Mouse (Mus musculus) C2C12 (cell line): ENCODE data around the gene Lrp3. TPM values are rescaled to one million over a fixed set of nuclear protein-coding genes. Genes with fewer than 3 reads are reported as not detected.

ENCODE experiments used
- H3K27me3 ChIP-seq: one replicate; pipeline ENCODE4 v1.6.1; 2011; ENCODE audit not compliant: control insufficient read depth, insufficient read depth, insufficient read length
- H3K36me3 ChIP-seq: one replicate; pipeline ENCODE4 v1.6.1; 2011; ENCODE audit not compliant: control insufficient read depth, insufficient read depth
- H3K4me3 ChIP-seq: one replicate; pipeline ENCODE4 v1.5.1; 2011; ENCODE audit warnings: mild to moderate bottlenecking, control low read depth; ENCODE audit not compliant: poor library complexity, insufficient read depth, severe bottlenecking
- H3K79me2 ChIP-seq: one replicate; pipeline ENCODE4 v1.6.1; 2011; ENCODE audit not compliant: control insufficient read depth, insufficient read depth
- H3K79me3 ChIP-seq: one replicate; pipeline ENCODE4 v1.6.1; 2011; ENCODE audit warnings: low read depth, control low read depth
- H3ac ChIP-seq: one replicate; pipeline ENCODE3; 2011; ENCODE audit warnings: low read depth; ENCODE audit not compliant: control insufficient read depth, insufficient read length
- CEBPB ChIP-seq: IDR thresholded peaks from one replicate; pipeline ENCODE4 v1.6.1; 2011; ENCODE audit warnings: low read depth, mild to moderate bottlenecking, control low read depth, moderate library complexity
- CTCF ChIP-seq: IDR thresholded peaks from one replicate; pipeline ENCODE4 v1.5.1; 2011; ENCODE audit not compliant: control insufficient read depth, insufficient read depth, insufficient read length
- FOSL1 ChIP-seq: IDR thresholded peaks from one replicate; pipeline ENCODE4 v1.8.0; 2011; ENCODE audit warnings: mild to moderate bottlenecking, low read length; ENCODE audit not compliant: poor library complexity, insufficient read depth, severe bottlenecking
- MAX ChIP-seq: IDR thresholded peaks from one replicate; pipeline ENCODE4 v1.6.1; 2011; ENCODE audit warnings: mild to moderate bottlenecking, control low read depth
- MYOD1 ChIP-seq: IDR thresholded peaks from one replicate; pipeline ENCODE4 v1.6.1; 2011; ENCODE audit warnings: low read depth; ENCODE audit not compliant: control insufficient read depth, insufficient read length
- MYOG ChIP-seq: IDR thresholded peaks from one replicate; pipeline ENCODE4 v1.6.1; 2011; ENCODE audit not compliant: control insufficient read depth, insufficient read length; ENCODE audit errors: extremely low read depth
- USF1 ChIP-seq: IDR thresholded peaks from one replicate; pipeline ENCODE4 v1.6.1; 2011; ENCODE audit warnings: low read depth, mild to moderate bottlenecking, control low read depth, moderate library complexity
- polyA plus RNA-seq: library from polyadenylated mRNA; unstranded; fragments of >200 nt; fragmentation: generic; extraction: Trizol; gene quantifications from one replicate; pipeline ENCODE4 v1.2.1, GENCODE M21; 2012; ENCODE audit warnings: missing spikeins

Gene Lrp3
- polyA plus RNA-seq, 1 experiment, result 0.06 TPM

DNA sequence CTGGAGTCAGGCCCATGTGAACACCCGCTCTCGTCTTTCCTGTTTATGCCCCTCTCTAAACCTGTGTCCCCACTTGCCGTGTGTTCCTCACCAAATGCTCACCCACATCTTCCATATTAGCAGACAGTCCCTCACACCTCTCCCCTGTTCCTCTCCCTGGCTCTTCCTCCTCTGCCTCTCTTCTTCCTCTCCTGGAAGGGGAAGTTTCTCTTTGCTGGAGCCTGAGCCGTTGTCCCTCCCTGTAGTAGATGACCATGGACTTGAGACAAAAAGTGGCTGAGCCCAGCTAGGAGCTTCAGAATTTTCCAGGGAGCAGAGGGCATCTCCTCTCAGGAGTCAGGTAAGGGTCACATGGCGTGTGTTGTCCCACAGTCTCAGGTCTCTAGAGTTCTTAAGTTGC, 48.3 kb downstream of the Lrp3 start:
- Histone ChIP-seq H3K36me3 (no peaks in the 10 kb centered on the region), H3K27me3 (no peaks in the 10 kb centered on the region), H3ac (no peak overlapping the region), H3K79me3 (no peaks in the 10 kb centered on the region), H3K4me3 (no peak overlapping the region), H3K79me2 (no peaks in the 10 kb centered on the region)
- TF ChIP-seq FOSL1 (no peak), MYOG (no peak), MAX (no peak), USF1 (no peak), CTCF (no peak), MYOD1 (no peak), CEBPB (no peak)

DNA sequence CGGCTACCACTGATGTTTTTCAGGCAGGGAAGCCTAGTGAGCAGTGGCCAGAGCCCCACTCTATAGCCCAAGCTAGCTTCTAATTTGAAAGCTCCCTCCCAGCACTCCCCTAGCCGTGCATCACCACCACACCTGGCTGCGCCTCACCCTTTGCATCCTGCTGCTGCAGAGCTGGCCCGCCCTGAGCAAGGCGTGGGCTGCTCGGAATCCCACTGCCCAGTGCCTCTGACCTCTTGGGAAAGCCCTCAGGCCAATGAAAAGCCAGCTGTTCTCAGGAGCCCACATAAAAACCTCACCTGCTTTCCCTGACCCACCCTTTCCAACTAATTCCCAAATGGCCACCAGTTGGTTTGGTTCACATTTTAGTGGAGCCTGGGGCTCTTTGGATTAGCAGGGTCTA, 51.2 kb downstream of the Lrp3 start:
- H3K27me3 ChIP-seq, result no peaks in the 10 kb centered on the region
- no peaks in the 10 kb centered on the region for H3K36me3 ChIP-seq

DNA sequence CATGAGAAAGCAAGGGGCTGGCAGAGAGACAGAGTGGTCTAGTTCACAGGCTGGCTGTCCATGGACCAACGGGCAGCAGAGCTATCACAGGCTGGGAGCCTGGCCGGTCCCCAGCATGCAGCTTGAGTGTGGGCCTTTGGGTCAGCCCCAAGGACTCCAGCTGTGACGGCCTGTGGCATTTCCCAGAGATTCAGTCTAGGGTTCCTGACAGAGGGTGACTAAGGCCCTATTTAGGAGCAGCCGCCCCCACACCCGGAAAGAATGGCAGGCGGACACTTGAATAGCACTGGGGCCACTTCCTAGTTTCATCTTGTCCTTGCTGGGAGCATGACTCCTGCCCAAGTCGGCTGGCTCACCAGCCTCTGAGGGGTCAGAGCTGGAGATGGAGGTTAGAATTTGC, 51.7 kb downstream of the Lrp3 start:
- no peaks in the 10 kb centered on the region for H3K79me2 ChIP-seq

More for the DNA sequence above, 51.2 kb downstream of the Lrp3 start:
- no peaks in the 10 kb centered on the region for H3K79me2 ChIP-seq
- no peaks in the 10 kb centered on the region for H3K79me3 ChIP-seq
- no peak overlapping the region for H3K4me3 ChIP-seq
- TF ChIP-seq USF1 (no peak), MYOD1 (no peak), CTCF (no peak), MAX (no peak), CEBPB (no peak), MYOG (no peak), FOSL1 (no peak)
- no peak overlapping the region for H3ac ChIP-seq

GRCm38 (mm10) chr7:35162443-35162842, 52.9 kb downstream of the Lrp3 start:
- no peaks in the 10 kb centered on the region for H3K79me3 ChIP-seq
- no peaks in the 10 kb centered on the region for H3K27me3 ChIP-seq
- H3K4me3 ChIP-seq, result no peak overlapping the region
- TF ChIP-seq FOSL1 (no peak), CEBPB (no peak), MYOD1 (peak; percentile 86)
- H3K36me3 ChIP-seq, result no peaks in the 10 kb centered on the region
- H3ac ChIP-seq, result no peak overlapping the region
- no peaks in the 10 kb centered on the region for H3K79me2 ChIP-seq

More for the DNA sequence above, 51.7 kb downstream of the Lrp3 start:
- no peak overlapping the region for H3K4me3 ChIP-seq
- no peaks in the 10 kb centered on the region for H3K79me3 ChIP-seq
- TF ChIP-seq CTCF, result no peak
- no peak for TF ChIP-seq CEBPB
- TF ChIP-seq MAX, result no peak
- no peak for TF ChIP-seq FOSL1
- TF ChIP-seq MYOD1, result no peak
- no peak for TF ChIP-seq MYOG
- no peak for TF ChIP-seq USF1
- H3K27me3 ChIP-seq, result no peaks in the 10 kb centered on the region
- no peak overlapping the region for H3ac ChIP-seq
- no peaks in the 10 kb centered on the region for H3K36me3 ChIP-seq

DNA sequence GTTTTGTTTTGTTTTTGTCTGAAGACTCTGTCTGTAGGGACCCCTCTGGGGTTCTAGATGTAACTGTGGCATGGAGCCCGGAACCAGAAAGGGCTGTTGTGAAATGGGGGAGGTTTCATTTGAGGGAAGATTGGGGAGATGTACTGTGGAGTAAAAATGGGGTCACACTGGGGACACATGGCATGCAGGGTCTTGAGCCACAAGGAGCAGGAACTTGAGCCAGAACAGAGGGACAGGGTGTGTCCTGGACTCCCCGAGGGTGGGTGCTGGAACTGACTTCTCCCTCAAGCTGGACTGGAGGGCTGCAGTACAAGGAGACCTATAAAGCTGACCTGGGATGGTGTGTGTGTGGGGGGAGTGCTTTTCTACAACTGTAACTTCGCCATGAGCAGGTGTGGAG, 57.8 kb downstream of the Lrp3 start:
- Histone ChIP-seq H3K79me2 (no peaks in the 10 kb centered on the region), H3ac (no peak overlapping the region), H3K79me3 (no peaks in the 10 kb centered on the region), H3K36me3 (no peaks in the 10 kb centered on the region), H3K27me3 (no peaks in the 10 kb centered on the region), H3K4me3 (no peak overlapping the region)
- TF ChIP-seq USF1, result no peak
- no peak for TF ChIP-seq CTCF
- TF ChIP-seq FOSL1, result no peak
- no peak for TF ChIP-seq MYOG
- no peak for TF ChIP-seq CEBPB
- no peak for TF ChIP-seq MAX
- no peak for TF ChIP-seq MYOD1

- Histone ChIP-seq H3K27me3 (no peaks in the 10 kb centered on the region), H3ac (no peak overlapping the region), H3K4me3 (no peak overlapping the region), H3K36me3 (no peaks in the 10 kb centered on the region), H3K79me2 (no peaks in the 10 kb centered on the region), H3K79me3 (no peaks in the 10 kb centered on the region)
- TF ChIP-seq USF1 (no peak), MYOD1 (no peak), MAX (no peak), MYOG (no peak), FOSL1 (no peak), CTCF (no peak), CEBPB (no peak)
These were observed 58.5 kb downstream of the Lrp3 start for GRCm38 (mm10) chr7:35156561-35157477.
